Mouse (Mus musculus) liver, embryonic 14.5 days (tissue): ENCODE data around the gene Cfap43. TPM values are rescaled to one million over a fixed set of nuclear protein-coding genes. Genes with fewer than 3 reads are reported as not detected.

Experiments used
- ATAC-seq: fragments of 200-750 bp; cut with Nextera tagmentation; 2 replicates; pipeline ENCODE4 v1.8.0; 2017; ENCODE audit warnings: moderate number of reproducible peaks, mild to moderate bottlenecking, moderate library complexity; ENCODE audit not compliant: insufficient read depth
- DNase-seq, 3 experiments: peaks; one replicate each; pipeline ENCODE4 v3.0.0-alpha.2; 2012 to 2013; ENCODE audit warnings: low read depth in 3 of 3, low spot score in 3 of 3
- H3K27ac ChIP-seq: fragments of 300-500 bp; sonication (generic); 2 replicates; pipeline ENCODE4 v1.5.1; 2014; ENCODE audit warnings: moderate library complexity, mild to moderate bottlenecking, control low read depth, inconsistent platforms
- H3K27me3 ChIP-seq: fragments of 300-500 bp; sonication (generic); 2 replicates; pipeline ENCODE4 v1.6.1; 2014; ENCODE audit warnings: mild to moderate bottlenecking, low read length, moderate library complexity; ENCODE audit not compliant: control insufficient read depth, insufficient read depth
- H3K36me3 ChIP-seq: fragments of 300-500 bp; sonication (generic); replicated peaks from 2 replicates; pipeline ENCODE4 v1.6.1; 2014; ENCODE audit warnings: low read depth; ENCODE audit not compliant: control insufficient read depth, insufficient read depth
- H3K4me1 ChIP-seq, 2 experiments: fragments of 200-500 bp in 1 of 2; fragments of 300-500 bp in 1 of 2; sonication (generic) in 1 of 2; replicated peaks; 2 replicates each; pipeline ENCODE4 v1.6.1; 2012 to 2014; ENCODE audit warnings: antibody characterized with exemption in 1 of 2, inconsistent platforms in 1 of 2, low read length in 1 of 2; ENCODE audit not compliant: control insufficient read depth in 2 of 2, insufficient read depth in 2 of 2
- H3K4me2 ChIP-seq: fragments of 300-500 bp; sonication (generic); 2 replicates; pipeline ENCODE4 v1.6.1; 2014; ENCODE audit warnings: low read depth, mild to moderate bottlenecking, control low read depth, moderate library complexity
- H3K4me3 ChIP-seq, 2 experiments: fragments of 200-500 bp in 1 of 2; fragments of 300-500 bp in 1 of 2; sonication (generic) in 1 of 2; 2 replicates each; pipeline ENCODE4 v1.5.1; 2012 to 2014; ENCODE audit warnings: low read depth in 2 of 2, low read length in 2 of 2, mild to moderate bottlenecking in 2 of 2, control low read depth in 1 of 2, inconsistent platforms in 1 of 2, moderate library complexity in 1 of 2; ENCODE audit not compliant: insufficient read depth in 1 of 2
- H3K9ac ChIP-seq: fragments of 300-500 bp; sonication (generic); replicated peaks from 2 replicates; pipeline ENCODE4 v1.6.1; 2014; ENCODE audit warnings: mild to moderate bottlenecking, control low read depth, moderate library complexity
- H3K9me3 ChIP-seq: fragments of 300-500 bp; sonication (generic); 2 replicates; pipeline ENCODE4 v1.6.1; 2016; ENCODE audit warnings: low read length, mixed read lengths; ENCODE audit not compliant: control insufficient read depth
- CTCF ChIP-seq: IDR thresholded peaks from 2 replicates; pipeline ENCODE4 v1.5.1; 2016; ENCODE audit warnings: antibody characterized with exemption, low read depth, control low read depth
- EP300 ChIP-seq: IDR thresholded peaks from 2 replicates; pipeline ENCODE4 v1.6.1; 2016; ENCODE audit warnings: antibody characterized with exemption, low read depth
- WGBS: fragments of 180-500 bp; shearing (Covaris S2); extraction: QIAGEN DNeasy Blood & Tissue Kit; methylation state at CpG from one replicate; pipeline ENCODE4 v1.1.7; 2014; ENCODE audit not compliant: insufficient replicate concordance; 5-methylcytosine and 5-hydroxymethylcytosine counted together
- polyA plus RNA-seq, 2 experiments: library from polyadenylated mRNA; depleted of rRNA in 1 of 2; stranded (reverse) in 1 of 2; unstranded in 1 of 2; fragments of >200 nt; fragmentation: Nextera tagmentation in 1 of 2; extraction: Ambion mirVana in 1 of 2; gene quantifications; 2 replicates each; pipeline versions ENCODE4 v1.2.1 to v1.2.3; 2012 to 2014

Gene Cfap43
- polyA plus RNA-seq, 2 experiments = 0.05 TPM; not detected in 1

DNA sequence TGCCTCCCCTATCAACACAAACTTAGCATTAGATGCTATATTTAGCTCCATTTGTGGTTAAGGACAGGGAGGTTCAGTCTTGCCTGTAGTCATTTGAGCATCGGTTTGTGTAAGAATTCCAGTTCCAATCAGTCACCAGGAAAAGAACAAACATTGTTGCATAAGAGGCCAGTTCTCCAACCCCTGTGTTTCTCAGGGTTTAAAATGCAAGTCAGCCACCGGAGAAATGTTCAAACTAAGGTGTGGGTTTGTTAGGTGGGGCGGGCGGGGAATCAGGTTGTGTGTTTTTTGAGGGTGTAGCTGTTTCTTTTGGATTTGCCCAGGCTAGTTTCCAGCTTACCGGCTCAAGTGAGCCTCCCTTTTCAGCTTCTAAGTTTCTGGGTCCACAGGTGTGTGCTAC, 84.5 kb downstream of the Cfap43 start:
- ATAC-seq = no peak
- DNase-seq = no peak
- H3K36me3 ChIP-seq = no peaks in the 10 kb centered on the region
- peaks cover 11% of the 10 kb centered on the region for H3K27me3 ChIP-seq
- no peaks in the 10 kb centered on the region for H3K9me3 ChIP-seq
- WGBS = 65% methylated on average over 5 of the region's 5 CpGs
- TF ChIP-seq EP300 (no peak), CTCF (no peak)
- H3K4me2 ChIP-seq = no peak overlapping the region
- H3K4me1 ChIP-seq = peaks cover 0 to 7% of the 10 kb centered on the region in 2 experiments; a peak in 2 of 4 replicates
- H3K27ac ChIP-seq = no peak overlapping the region
- no peak overlapping the region for H3K4me3 ChIP-seq
- H3K9ac ChIP-seq = no peak overlapping the region

DNA sequence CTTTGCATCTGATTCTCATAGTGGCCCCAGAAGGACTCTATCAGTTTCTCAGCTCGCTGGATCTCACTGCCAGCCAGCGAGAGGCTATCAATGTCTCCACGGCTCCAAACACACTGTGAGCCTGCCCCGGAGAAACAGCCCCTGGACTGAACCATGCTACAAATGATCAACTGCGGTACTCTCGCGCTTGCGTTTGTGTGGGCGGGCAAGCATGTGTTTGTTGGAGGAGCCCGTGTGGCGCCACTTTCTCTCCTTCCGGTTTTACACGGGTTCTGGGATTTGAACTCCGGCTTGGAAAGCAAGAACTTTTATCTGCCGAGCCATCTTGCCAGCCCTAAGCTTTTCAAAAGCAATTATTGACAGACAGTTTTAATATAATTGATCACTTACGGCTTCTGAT, 86.8 kb downstream of the Cfap43 start:
- no peaks in the 10 kb centered on the region for H3K36me3 ChIP-seq
- H3K27me3 ChIP-seq = peaks cover 7% of the 10 kb centered on the region
- no peak for TF ChIP-seq CTCF
- no peak for TF ChIP-seq EP300
- DNase-seq = no peak
- no peak overlapping the region for H3K4me2 ChIP-seq
- no peak overlapping the region for H3K27ac ChIP-seq
- ATAC-seq = no peak
- no peaks in the 10 kb centered on the region for H3K9me3 ChIP-seq
- H3K9ac ChIP-seq = no peak overlapping the region
- WGBS = 67% methylated on average over 16 of the region's 16 CpGs
- peaks cover 0 to 4% of the 10 kb centered on the region in 2 experiments; a peak in 1 of 4 replicates for H3K4me1 ChIP-seq
- H3K4me3 ChIP-seq = no peak overlapping the region

DNA sequence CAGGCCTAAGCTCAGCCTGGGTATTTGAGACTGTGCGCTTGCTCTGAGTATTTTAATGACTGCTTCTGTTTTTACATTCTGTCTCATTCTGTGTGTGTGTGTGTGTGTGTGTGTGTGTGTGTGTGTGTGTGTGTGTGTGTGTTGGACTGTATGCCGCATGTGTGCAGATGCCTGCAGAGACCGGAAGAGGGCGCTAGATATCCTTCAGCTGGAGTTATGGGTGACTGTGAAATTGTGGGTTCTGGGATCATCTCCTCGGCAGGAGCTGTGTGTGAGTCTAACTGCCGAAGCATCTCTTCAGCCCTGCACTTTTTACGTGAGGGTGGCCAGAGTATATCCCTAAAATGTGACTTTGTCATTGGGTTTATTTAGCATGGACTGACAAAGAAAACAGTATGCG, 88.0 kb downstream of the Cfap43 start:
- Histone ChIP-seq H3K27ac (no peak overlapping the region), H3K4me3 (no peak overlapping the region), H3K36me3 (no peaks in the 10 kb centered on the region), H3K27me3 (no peaks in the 10 kb centered on the region; the same call in 1 of the 2 replicates), H3K9me3 (no peaks in the 10 kb centered on the region), H3K9ac (no peak overlapping the region), H3K4me2 (no peak overlapping the region), H3K4me1 (peaks cover 0 to 4% of the 10 kb centered on the region in 2 experiments; a peak in 1 of 4 replicates)
- no peak for ATAC-seq
- WGBS = 80% methylated on average over 8 of the region's 8 CpGs
- no peak for TF ChIP-seq EP300
- TF ChIP-seq CTCF = no peak
- DNase-seq = no peak

DNA sequence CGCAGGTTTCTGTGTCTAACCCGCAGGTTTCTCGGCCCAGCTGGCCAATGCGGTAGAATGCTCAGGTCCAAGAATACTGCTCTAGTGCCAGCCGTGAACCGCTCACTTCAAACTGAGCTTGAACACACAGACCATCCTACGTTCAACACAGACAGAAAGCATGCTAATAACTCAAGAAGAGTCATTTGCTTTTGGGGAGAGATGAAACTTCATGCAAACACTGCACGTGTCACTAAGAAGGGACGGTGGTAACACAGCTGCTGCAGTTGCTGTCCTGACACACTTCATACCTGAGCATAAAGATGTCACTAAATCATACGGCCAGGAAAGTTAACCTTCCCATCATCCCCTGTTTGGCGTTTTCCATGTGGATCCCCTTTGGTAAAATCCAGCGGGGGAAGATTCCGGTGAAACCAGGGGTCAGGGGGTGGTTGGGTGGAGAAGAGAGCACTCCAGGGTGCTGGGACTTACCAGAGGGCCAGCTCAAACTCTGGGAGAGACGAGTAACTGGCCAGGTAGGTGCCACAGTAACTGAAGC, 89.1 kb downstream of the Cfap43 start:
- ATAC-seq (no peak), DNase-seq (no peak)
- TF ChIP-seq CTCF (no peak), EP300 (no peak)
- Histone ChIP-seq H3K9ac (no peak overlapping the region), H3K27ac (no peak overlapping the region), H3K27me3 (no peaks in the 10 kb centered on the region), H3K4me2 (no peak overlapping the region), H3K9me3 (no peaks in the 10 kb centered on the region), H3K36me3 (no peaks in the 10 kb centered on the region), H3K4me3 (no peak overlapping the region), H3K4me1 (peaks cover 0 to 2% of the 10 kb centered on the region in 2 experiments; a peak in 1 of 4 replicates)
- 66% methylated on average over 14 of the region's 14 CpGs for WGBS

- ATAC-seq (no peak), DNase-seq (no peak)
- no peaks in the 10 kb centered on the region for H3K4me1 ChIP-seq
- no peaks in the 10 kb centered on the region for H3K27me3 ChIP-seq
- no peak overlapping the region for H3K9ac ChIP-seq
- 54% methylated on average over 5 of the region's 5 CpGs for WGBS
- H3K36me3 ChIP-seq = no peaks in the 10 kb centered on the region
- no peaks in the 10 kb centered on the region for H3K9me3 ChIP-seq
- H3K27ac ChIP-seq = no peak overlapping the region
- no peak overlapping the region for H3K4me2 ChIP-seq
- no peak for TF ChIP-seq EP300
- no peak for TF ChIP-seq CTCF
- no peak overlapping the region for H3K4me3 ChIP-seq
Observed at GRCm38 (mm10) chr19:47824026-47824425, 95.1 kb downstream of the Cfap43 start.
